Mouse (Mus musculus) 3134 (cell line): ENCODE measurements around the gene Morf4l1.
"Not testable (repeated sequence)": the region's sequence is repeated elsewhere in the genome, so short reads cannot be mapped to it uniquely, and the experiment has no call there.

Experiments
- DNase-seq: peaks from one replicate; pipeline ENCODE4 v3.0.0-alpha.2; 2011; ENCODE audit warnings: low spot score; ENCODE audit not compliant: insufficient read length; ENCODE audit errors: extremely low read depth

Morf4l1 gene

DNA sequence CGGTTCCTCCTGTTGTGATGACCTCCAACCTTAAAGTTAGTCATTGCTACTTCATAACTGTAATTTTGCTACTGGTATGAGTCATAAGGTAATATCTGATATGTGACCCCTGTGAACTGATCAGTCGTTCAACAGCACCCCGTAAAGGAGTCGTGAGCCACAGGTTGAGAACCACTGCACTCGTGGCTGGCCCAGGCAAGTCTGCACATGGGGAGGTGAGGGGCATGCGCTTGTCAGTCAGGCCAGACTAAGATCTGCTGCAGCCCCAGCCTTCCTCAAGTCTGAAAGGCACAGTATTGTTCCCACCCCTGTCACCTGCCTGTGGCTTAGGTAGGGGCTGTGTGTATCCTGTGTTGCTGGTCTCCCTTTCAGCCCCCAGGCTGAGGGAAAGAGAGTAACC, 45.8 kb downstream of the Morf4l1 start:
- DNase-seq, result no peak

DNA sequence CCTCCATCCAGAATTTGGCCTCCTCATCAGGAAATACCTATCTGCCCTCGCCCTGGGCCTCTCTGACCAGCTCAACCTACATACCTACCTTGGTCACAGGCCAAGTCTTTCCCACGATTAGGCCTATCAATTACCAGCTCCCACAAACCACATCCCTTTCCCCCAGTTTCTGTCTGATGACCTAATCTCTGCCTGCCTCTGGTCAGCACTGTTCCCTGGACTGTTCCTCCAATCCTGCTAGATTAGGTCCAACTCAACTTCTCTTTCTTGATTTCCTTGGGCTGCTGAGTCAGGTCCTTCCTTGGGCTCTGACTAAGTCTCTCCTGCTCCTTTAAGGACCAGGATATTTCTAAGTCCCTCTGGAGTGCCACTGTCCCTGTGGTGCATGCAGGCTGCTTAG, 47.2 kb downstream of the Morf4l1 start:
- DNase-seq, result no peak

DNA sequence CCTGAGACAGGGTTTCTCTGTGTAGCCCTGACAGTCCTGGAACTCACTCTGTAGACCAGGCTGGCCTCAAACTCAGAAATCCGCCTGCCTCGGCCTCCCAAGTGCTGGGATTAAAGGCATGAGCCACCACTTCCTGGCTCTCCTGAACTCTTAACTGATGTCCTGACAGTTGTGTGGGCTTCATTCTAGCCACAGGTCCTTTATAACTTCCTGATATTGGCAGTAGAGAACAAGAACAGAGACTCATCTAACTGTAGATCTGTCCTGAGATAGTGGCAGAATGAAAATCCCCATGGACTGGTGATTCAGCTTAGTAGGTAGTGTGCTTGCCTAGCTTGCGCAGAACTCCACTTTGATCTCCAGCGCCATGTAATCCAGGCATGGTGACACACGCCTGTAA, 53.6 kb downstream of the Morf4l1 start:
- not testable (repeated sequence) for DNase-seq

DNA sequence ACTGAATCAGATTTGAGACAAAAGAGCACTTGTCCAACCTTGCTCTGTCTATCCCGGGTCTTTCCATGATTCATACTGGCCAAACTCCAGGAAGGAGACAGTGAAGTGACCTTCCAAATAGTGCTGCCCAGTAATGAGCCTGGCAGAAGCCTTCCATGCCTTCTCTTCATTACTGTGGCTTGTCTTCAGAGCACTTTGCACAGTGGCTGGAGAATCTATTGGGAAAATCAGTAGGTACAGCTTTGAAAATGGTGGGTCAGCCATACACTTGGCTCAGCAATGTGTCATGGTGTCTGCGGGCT, 54.0 kb downstream of the Morf4l1 start:
- peak; percentile 18 for DNase-seq

DNA sequence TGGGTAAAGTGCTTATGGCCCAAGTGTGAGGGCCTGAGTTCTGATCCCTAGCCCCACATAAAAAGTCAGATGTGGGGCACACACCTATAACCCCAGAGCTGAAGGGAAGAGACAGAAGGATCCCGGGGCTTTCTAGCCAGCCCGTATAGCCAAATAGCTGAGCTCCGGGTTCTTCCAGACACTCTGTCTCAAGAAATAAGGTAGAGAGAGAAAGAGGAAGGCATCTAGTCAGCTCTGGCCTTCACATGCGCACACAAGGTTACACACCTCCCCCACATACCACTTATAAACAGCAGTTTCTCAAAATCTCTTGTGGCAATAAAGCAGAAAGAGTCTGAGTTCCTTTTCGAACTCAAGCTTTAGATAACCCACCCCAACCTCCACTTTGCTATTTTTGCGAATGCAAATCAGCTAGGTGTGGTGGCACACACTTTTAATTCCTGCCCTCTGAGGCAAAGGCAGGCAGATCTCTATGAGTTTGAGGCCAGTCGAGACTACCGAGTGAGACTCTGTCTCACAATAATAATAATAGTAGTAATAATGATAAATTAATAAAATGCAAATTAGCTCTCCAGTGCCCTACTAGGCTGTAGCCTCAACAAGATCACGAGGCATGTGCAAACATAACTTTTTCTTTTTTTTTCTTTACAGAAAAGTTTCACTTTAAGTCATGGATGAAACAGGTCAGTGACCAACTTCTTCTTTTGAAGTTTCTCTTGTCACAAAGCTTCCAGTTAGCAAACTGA, 54.6 kb downstream of the Morf4l1 start:
- no peak for DNase-seq

DNA sequence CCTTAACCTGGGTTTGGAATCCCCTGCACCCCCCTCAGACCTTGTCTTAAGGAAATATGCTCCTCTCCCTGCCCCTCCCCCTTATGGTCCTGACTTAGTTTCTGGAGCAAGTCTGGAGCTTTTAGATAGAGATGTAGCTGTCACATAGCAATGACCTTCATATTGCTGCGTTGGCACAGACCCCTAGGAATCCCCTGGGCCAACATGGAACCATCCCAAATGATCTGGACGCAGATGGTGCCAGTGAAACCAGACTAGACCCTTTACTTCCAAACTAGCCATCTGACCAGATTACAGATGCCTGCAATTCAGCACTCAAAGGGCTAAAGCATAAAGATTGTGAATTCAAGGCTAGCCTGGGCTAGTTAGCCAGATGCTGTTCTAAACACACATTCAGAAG, 57.9 kb downstream of the Morf4l1 start:
- DNase-seq, result no peak

DNA sequence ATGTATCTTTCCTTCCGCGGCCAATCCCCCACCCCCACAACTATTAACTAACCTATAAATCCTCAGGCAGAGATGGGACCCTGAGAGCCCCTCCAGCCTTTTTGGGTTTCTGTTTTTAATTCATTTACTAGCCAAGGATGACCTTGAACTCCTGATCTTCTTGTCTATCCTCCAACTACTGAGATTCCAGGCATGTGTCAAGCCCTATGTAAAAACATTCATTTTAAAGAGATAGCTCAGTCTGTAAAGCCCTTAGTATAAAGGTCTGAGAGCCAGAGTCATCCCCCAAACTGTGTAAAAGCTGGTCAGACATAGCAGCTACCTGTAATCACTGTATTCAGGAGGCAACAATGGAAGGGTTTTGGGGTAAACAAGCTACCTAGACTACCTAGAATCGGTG, 58.7 kb downstream of the Morf4l1 start:
- DNase-seq, result no peak

DNA sequence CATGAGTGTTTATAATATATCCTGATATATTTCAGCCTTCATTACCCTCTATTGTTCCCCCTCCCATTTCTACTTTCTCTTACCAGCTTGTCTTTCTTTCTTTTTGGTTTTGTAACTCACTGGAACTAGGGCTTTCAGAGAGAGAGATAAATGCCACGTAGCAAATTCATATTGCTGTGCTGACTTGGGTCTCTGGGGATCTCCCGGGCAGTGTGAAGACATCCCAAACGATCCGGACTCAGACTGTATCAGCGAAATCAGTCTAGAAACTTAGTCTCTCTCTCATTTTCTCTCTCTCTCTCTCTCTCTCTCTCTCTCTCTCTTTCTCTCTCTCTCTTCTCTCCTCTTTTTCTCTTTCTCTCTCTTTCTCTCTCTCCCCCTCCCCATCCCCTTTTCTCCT, 59.2 kb downstream of the Morf4l1 start:
- no peak for DNase-seq

DNA sequence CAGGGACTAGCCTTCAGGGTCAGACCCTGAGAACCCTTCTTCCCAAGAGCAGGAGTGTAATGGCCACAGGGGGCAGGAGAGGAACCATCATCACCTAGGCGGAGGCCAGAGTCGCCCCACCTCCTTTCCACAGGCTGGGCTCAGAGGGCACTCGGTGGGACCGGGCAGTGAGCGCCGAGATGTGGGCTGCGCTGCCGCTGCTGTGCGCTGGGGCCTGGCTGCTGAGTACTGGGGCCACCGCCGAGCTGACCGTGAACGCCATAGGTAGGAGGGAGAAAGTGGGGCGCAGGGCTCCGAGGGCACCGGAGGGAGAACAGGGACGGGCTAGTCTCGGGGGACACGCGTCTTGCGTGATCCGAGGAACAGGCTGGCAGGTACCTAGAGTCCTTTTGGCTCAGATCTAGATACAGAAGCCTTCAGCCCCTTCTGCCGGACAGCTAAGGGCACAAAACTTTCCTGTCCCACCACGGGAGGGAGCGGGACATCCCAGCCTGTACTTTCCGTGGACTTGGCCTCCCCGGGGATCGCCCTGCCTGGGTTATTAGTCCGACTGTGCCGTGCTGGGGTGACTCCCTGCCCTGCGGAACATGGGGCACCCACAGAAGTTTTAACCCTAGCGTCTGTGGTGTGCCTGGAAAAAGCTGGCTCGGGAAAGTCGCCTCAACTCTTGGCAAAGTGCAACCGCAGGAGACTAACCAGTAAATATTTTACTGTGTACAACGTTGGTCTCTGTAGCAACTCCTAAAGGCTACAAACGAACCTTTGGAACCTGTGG, 60.0 kb downstream of the Morf4l1 start:
- peak; percentile 86 for DNase-seq

DNA sequence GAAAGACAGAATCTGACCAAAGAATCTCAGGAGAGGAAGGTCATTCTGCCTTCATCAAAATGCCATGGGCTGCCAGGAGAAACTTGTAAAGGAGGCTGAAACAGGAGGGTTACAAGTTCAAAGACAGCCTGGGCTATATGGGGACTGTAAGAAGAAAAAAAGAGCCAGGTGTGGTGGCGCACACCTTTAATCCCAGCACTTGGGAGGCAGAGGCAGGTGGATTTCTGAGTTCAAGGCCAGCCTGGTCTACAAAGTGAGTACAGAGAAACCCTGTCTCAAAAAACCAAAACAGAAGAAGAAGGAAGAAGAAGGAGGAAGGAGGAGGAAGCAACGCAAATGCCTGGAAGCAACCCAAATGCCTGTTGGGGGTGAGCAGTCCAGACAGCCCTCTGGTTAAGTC, 60.7 kb downstream of the Morf4l1 start, which contains the start of gene Ctsh:
Gene Ctsh, plus strand, starts transcription at position 301 of the 400 bp plus-strand sequence.
- DNase-seq, result no peak

DNA sequence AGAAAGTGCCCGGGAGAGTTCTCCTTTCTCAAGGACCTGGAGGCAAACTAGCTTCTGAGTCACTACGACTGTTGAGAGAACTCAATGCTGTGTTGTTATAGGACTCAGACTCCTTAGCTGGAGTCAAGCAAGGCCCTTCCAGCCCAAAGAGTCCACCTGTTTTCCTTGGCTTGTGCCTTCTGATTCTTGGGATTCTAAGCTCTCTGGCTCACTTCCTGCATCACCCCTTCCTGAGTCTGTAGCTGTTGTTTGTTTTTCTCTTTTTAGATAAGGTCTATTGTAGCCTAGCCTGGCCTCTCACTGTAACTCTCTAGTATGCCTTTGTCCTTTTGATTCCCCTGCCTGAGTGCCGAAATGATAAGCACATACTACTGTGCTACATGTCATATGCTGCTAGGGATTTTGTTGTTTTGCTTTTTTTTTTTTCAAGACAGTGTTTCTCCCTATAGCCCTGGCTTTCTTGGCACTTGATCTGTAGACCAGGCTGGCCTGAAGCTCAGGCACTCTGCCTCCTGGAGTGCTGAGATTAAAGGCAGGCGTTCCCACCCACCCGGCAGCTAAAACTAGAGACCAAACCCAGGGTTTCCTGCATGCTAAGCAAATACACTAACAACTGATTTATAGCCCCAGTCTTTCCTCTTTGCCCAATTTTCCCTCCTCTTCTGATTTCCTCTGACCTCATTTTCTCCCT, 66.5 kb downstream of the Morf4l1 start:
- no peak for DNase-seq

DNA sequence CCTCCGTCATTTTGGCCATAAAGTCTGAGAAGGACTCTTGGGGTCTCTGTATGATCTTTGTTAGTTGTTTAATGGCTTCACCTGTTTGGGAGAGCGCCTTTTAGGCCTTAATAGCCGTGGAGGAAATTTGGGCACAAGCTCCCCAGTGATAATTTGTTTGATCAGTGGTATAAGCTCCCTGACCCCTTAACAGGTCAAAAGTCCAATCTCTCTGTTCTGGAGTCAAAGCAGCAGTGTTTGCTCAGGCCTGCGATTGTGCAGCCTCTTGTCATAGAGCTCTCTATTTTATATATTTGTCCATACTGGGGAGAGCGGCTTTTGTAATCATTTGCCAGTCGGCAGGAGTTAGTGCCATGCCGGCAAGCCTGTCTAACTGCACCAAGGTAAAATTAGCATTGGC, 69.4 kb downstream of the Morf4l1 start:
- DNase-seq, result no peak

DNA sequence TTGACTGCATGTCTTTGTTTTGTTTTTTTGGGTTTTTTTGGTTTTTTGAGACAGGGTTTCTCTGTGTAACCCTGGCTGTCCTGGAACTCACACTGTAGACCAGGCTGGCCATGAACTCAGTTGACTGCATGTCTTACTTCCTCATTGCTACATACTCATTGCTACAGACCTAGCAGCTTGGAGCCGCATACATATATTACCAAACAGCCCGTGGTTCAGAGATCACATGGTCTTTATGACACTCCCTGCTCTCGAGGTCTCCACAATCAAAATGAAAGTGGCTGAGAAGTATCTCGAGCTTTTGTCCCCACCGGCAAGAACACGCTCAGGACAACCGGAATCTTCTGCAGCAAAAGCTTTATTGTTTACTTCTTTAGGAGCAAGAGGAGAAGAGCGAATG, 71.7 kb downstream of the Morf4l1 start:
- not testable (repeated sequence) for DNase-seq
